Mouse (Mus musculus) neural tube, embryonic 12.5 days (tissue): Measurements from ENCODE around the gene Chmp6. TPM values are rescaled to one million over a fixed set of nuclear protein-coding genes. Genes with fewer than 3 reads are reported as not detected.

ENCODE experiments used
- ATAC-seq: fragments of 200-750 bp; cut with Nextera tagmentation; 2 replicates; pipeline ENCODE4 v1.8.0; 2017; ENCODE audit warnings: low read depth, mild to moderate bottlenecking, moderate TSS enrichment, moderate library complexity; ENCODE audit not compliant: low FRiP score
- H3K27ac ChIP-seq: fragments of 300-500 bp; sonication (generic); 2 replicates; pipeline ENCODE4 v1.5.1; 2016
- H3K27me3 ChIP-seq: fragments of 300-500 bp; sonication (generic); replicated peaks from 2 replicates; pipeline ENCODE4 v1.6.1; 2016; ENCODE audit warnings: mild to moderate bottlenecking
- H3K36me3 ChIP-seq: fragments of 300-500 bp; sonication (generic); 2 replicates; pipeline ENCODE4 v1.6.1; 2016; ENCODE audit warnings: mild to moderate bottlenecking
- H3K4me1 ChIP-seq: fragments of 300-500 bp; sonication (generic); 2 replicates; pipeline ENCODE4 v1.6.1; 2016
- H3K4me2 ChIP-seq: fragments of 300-500 bp; sonication (generic); replicated peaks from 2 replicates; pipeline ENCODE4 v1.6.1; 2016; ENCODE audit warnings: mild to moderate bottlenecking
- H3K4me3 ChIP-seq: fragments of 300-500 bp; sonication (generic); 2 replicates; pipeline ENCODE4 v1.5.1; 2016
- H3K9ac ChIP-seq: fragments of 300-500 bp; sonication (generic); 2 replicates; pipeline ENCODE4 v1.6.1; 2016; ENCODE audit warnings: mild to moderate bottlenecking
- H3K9me3 ChIP-seq: fragments of 300-500 bp; sonication (generic); 2 replicates; pipeline ENCODE4 v1.6.1; 2016; ENCODE audit warnings: mild to moderate bottlenecking
- WGBS: fragments of 180-500 bp; shearing (Covaris S2); methylation state at CpG from one replicate; pipeline ENCODE4 v1.1.7; 2016; 5-methylcytosine and 5-hydroxymethylcytosine counted together
- polyA plus RNA-seq: library from polyadenylated mRNA; unstranded; fragments of >200 nt; fragmentation: Nextera tagmentation; extraction: Ambion mirVana; gene quantifications from 2 replicates; pipeline ENCODE4 v1.2.1, GENCODE M21; 2016

The Chmp6 gene
- polyA plus RNA-seq, result 95.6 and 99.4 TPM in 2 replicates

DNA sequence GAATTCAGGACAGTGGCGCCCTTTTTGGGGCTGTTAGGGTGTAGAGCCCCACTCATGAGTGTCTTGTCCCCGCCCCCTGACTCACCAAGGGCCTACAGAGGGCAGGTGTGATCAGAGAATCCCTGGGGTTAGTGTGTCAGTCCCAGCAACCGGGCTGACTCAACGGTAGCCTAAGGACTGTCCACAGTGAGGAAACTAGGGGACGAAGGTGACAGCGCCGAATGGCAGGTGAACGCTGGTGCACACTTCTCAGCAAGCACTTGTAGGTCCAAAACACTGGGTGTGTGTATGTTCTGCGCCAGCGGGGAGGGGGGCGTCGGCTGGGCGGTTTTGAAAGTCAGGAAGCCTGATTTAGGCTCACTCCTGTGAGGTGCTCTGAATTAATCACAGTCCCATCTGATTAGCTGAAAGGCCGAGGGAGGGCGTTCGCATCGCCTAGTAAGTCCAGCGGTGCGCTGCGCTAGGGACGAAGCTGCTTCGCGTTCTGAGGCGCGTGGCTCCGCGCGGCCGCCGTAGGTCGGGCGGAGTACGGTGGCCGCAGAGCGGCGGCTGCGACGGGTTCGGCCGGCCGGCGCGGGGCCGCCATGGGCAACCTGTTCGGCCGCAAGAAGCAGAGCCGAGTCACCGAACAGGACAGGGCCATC lies at the start of gene Chmp6:
Chmp6 (plus strand) TSS at position 151 of the 644 bp plus-strand sequence.
- peak within 1 kb of the TSS; percentile 94 for H3K9ac ChIP-seq
- no peaks in the 10 kb centered on the region for H3K27me3 ChIP-seq
- H3K4me2 ChIP-seq, result peak within 1 kb of the TSS; percentile 88
- peak within 1 kb of the TSS; percentile 94 for H3K4me3 ChIP-seq
- H3K36me3 ChIP-seq, result peaks cover 28% of the 10 kb centered on the region
- peak within 1 kb of the TSS; percentile 29; the same call in 1 of the 2 replicates for H3K27ac ChIP-seq
- H3K9me3 ChIP-seq, result no peaks in the 10 kb centered on the region
- under 1% methylated on average over 48 of the region's 48 CpGs for WGBS
- peaks cover 24% of the 10 kb centered on the region for H3K4me1 ChIP-seq
- ATAC-seq, result peak; percentile 66

DNA sequence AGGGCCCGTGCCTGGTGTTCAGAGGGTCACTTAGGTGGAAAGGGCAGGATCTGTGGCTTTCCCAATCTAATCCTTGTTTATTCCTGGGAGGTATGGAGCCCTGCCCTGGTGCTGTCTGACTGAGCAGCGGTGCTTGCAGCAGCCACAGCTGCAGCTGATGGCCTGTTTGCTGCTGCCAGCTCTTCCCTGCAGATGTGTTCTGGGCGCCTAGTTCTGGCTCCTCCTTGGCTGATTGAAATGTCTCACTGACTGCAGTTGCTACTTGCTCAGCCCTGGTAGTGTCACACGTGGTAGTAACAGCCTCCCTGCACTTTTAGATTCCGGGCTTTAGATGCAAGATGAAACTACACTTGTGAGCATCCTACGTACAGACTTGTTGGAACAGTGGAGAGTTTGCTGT lies 46.4 kb upstream of the Chmp6 start:
- no peak for ATAC-seq
- H3K4me1 ChIP-seq, result 0 out of 2 replicates have a peak, but pooled peaks cover 12% of the 10 kb centered on the region
- WGBS, result 87% methylated on average over 6 of the region's 6 CpGs
- H3K4me3 ChIP-seq, result no peak overlapping the region
- H3K4me2 ChIP-seq, result no peak overlapping the region
- peaks cover 47% of the 10 kb centered on the region for H3K36me3 ChIP-seq
- H3K27me3 ChIP-seq, result no peaks in the 10 kb centered on the region
- H3K9me3 ChIP-seq, result no peaks in the 10 kb centered on the region
- no peak overlapping the region for H3K27ac ChIP-seq
- H3K9ac ChIP-seq, result no peak overlapping the region

DNA sequence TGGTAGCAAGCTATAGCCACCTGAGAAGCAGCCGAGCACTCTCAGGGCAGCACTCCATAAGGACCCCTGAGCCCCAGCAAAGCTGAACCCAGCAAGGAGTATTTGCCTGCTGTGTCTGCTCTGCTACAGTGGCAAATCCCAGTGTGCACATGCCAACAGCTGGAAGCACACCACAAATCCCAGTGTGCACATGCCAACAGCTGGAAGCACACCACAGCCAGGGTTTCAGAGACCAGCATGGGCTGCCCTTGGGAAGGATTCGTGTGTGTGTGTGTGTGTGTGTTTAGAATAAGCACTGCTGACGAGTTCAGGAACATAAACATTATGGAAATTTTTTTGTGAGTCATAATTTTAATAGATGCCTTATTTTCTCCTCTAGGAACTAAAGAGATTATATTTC lies 45.1 kb upstream of the Chmp6 start:
- Histone ChIP-seq H3K36me3 (peaks cover 52% of the 10 kb centered on the region), H3K9ac (no peak overlapping the region), H3K4me2 (no peak overlapping the region), H3K27ac (no peak overlapping the region), H3K4me1 (0 out of 2 replicates have a peak, but pooled peaks cover 4% of the 10 kb centered on the region), H3K9me3 (no peaks in the 10 kb centered on the region), H3K4me3 (no peak overlapping the region), H3K27me3 (no peaks in the 10 kb centered on the region)
- WGBS, result 85% methylated on average over 3 of the region's 3 CpGs
- no peak for ATAC-seq

DNA sequence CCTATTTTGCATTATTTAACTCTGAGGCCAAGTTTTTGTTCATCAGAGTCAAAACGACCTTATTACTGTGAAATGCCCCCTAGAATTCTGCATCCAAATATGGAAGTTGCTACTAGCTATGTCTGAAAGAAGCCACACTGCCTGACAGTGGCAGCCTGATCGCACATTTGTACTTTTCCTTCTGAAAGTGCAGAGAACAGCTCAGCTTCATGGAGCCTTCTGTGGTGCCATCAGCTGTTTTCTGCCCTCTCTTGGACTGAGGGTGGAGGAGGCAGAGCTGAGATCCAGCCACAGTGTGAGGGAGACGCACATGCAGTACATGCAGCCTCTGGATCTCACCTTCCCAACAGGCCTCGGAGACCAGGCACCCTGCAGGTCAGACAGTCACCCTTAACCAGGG lies 44.7 kb upstream of the Chmp6 start:
- WGBS, result 90% methylated on average over 4 of the region's 4 CpGs
- Histone ChIP-seq H3K27ac (no peak overlapping the region), H3K4me3 (no peak overlapping the region), H3K36me3 (peaks cover 56% of the 10 kb centered on the region), H3K27me3 (no peaks in the 10 kb centered on the region), H3K9me3 (no peaks in the 10 kb centered on the region), H3K4me1 (0 out of 2 replicates have a peak, but pooled peaks cover under 1% of the 10 kb centered on the region), H3K4me2 (no peak overlapping the region), H3K9ac (no peak overlapping the region)
- no peak for ATAC-seq

DNA sequence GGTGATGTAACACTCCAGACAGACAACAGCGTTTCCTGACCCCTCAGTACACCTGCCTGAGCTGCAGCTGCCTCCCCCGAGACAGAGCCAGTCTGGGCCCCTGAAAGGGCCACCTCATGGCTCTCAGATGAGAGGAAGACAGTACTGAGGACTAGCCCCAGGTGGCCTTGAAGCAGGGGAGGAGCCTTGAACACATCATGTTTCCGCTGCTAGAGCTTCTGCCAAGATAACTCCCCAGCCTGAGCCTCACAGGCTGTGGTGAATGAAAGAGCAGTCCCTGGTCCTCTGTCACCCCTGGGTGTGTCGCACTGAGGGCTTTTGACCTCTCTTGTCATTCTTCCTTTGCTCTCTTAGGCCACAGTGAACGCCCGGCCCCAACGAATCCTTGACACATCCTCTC lies 42.1 kb upstream of the Chmp6 start:
- H3K4me2 ChIP-seq, result no peak overlapping the region
- ATAC-seq, result no peak
- no peaks in the 10 kb centered on the region for H3K4me1 ChIP-seq
- no peaks in the 10 kb centered on the region for H3K27me3 ChIP-seq
- H3K9ac ChIP-seq, result no peak overlapping the region
- peaks cover 63% of the 10 kb centered on the region for H3K36me3 ChIP-seq
- H3K4me3 ChIP-seq, result no peak overlapping the region
- H3K27ac ChIP-seq, result no peak overlapping the region
- H3K9me3 ChIP-seq, result no peaks in the 10 kb centered on the region
- 89% methylated on average over 7 of the region's 7 CpGs for WGBS

DNA sequence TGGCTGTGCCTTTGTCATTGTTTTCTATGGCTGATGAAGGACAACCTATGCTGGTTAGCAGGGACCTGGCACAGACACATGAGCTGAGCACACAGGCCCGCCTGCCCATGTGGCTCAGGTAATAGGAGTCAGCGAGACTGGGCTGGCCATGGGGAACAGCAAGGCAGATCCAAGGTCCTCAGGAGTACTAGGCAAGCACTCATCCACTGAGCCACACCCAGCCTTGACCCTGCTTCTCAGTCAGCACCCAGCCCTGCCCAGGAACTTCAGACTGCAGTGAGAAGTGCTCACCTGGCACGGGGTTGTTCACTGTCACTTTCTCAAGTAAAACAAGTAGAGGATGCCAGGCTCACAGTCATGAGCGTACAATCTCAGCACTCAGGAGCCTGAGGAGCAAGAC lies 39.6 kb upstream of the Chmp6 start:
- Histone ChIP-seq H3K9ac (no peak overlapping the region), H3K4me3 (no peak overlapping the region), H3K27ac (no peak overlapping the region), H3K4me1 (no peaks in the 10 kb centered on the region), H3K9me3 (no peaks in the 10 kb centered on the region), H3K4me2 (no peak overlapping the region), H3K27me3 (no peaks in the 10 kb centered on the region), H3K36me3 (peaks cover 73% of the 10 kb centered on the region)
- no peak for ATAC-seq
- whole genome bisulfite sequencing, result 93% methylated on average over 4 of the region's 4 CpGs

DNA sequence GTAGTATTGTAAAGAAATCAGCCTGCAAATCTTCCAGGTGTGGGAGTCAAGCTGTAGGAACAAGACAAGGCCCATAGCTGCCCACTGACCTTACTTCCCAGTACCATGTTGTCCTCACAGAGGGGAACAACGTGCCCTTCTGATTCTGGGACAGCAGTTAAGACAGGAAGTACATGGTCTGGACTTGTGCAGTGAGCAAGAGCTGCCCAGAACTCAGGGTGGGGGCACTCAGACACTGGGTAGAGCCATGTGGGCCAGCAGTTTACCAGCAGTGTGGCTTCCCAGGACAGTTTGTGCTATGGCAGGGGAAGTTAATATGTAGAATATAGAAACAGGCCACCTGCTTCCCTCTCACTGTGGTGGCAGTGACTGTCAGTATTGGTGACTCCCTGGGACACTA lies 38.4 kb upstream of the Chmp6 start:
- no peaks in the 10 kb centered on the region for H3K27me3 ChIP-seq
- H3K27ac ChIP-seq, result no peak overlapping the region
- peaks cover 72% of the 10 kb centered on the region for H3K36me3 ChIP-seq
- no peak for ATAC-seq
- no peak overlapping the region for H3K4me3 ChIP-seq
- no peaks in the 10 kb centered on the region for H3K9me3 ChIP-seq
- H3K4me2 ChIP-seq, result no peak overlapping the region
- no peak overlapping the region for H3K9ac ChIP-seq
- 77% methylated on average over 1 of the region's 1 CpGs for WGBS
- no peaks in the 10 kb centered on the region for H3K4me1 ChIP-seq

DNA sequence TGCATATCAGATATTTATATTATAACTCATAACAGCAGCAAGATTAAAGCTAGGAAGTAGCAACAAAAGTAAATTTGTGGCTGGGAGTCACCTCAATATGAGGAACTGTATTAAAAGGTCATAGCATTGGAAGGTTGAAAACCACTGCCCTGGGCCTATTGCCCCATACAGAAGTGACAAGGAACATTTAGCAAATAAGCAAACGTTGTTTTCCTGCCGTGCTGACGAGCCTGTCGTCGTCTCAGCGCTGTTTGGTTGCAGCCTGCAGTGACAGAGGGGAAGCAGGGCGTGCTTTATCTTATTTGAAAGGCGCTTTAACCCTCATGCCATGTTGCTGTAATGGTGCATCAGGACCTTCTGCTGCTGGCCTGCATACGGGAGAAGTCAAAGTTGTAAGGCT lies 37.6 kb upstream of the Chmp6 start:
- no peak overlapping the region for H3K4me2 ChIP-seq
- H3K36me3 ChIP-seq, result peaks cover 74% of the 10 kb centered on the region
- 88% methylated on average over 9 of the region's 9 CpGs for whole genome bisulfite sequencing
- H3K9me3 ChIP-seq, result no peaks in the 10 kb centered on the region
- no peak overlapping the region for H3K4me3 ChIP-seq
- H3K27ac ChIP-seq, result no peak overlapping the region
- no peaks in the 10 kb centered on the region for H3K4me1 ChIP-seq
- no peaks in the 10 kb centered on the region for H3K27me3 ChIP-seq
- H3K9ac ChIP-seq, result no peak overlapping the region
- ATAC-seq, result no peak

DNA sequence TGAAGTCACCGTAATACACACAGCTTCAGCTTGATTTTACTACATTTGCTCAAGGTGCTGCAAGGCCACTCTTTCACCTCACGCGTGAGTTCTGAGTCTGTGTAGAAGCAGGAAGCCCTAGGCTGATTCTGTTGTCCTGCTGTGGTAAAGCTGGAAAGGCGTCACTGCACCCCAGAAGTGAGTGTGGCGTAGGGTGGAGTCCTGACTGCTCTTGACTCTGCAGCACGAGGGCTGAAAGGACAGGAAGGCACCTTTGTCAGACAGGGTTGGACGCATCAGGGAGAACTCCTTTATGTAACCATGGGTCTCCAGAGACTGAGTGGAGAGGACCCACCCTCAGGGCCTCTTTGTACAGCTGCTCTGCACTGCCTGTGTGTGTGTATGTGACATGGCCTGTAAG lies 36.1 kb upstream of the Chmp6 start:
- Histone ChIP-seq H3K9ac (no peak overlapping the region), H3K27me3 (no peaks in the 10 kb centered on the region), H3K4me3 (no peak overlapping the region), H3K9me3 (no peaks in the 10 kb centered on the region), H3K36me3 (peaks cover 65% of the 10 kb centered on the region), H3K27ac (no peak overlapping the region), H3K4me1 (no peaks in the 10 kb centered on the region), H3K4me2 (no peak overlapping the region)
- 91% methylated on average over 7 of the region's 7 CpGs for WGBS
- no peak for ATAC-seq

DNA sequence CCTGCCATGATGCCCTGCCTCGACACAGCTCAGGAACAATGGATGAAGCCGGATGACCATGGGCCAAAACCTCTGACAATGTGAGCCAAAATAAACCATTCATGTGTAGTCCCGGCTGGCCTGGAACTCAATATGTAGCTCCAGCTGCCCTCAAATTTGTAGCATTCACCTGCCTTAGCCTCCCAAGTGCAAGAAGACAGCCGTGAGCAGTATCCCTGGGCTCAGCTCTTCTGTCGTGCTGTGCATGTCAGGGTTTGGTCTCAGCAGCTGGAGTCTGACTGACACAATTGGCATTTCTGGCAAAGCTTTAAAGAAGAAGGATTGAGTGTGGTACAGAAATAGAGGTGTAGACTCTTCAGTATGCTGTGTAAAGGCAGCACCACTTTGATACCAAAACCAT lies 33.7 kb upstream of the Chmp6 start:
- peaks cover 46% of the 10 kb centered on the region for H3K36me3 ChIP-seq
- no peak for ATAC-seq

DNA sequence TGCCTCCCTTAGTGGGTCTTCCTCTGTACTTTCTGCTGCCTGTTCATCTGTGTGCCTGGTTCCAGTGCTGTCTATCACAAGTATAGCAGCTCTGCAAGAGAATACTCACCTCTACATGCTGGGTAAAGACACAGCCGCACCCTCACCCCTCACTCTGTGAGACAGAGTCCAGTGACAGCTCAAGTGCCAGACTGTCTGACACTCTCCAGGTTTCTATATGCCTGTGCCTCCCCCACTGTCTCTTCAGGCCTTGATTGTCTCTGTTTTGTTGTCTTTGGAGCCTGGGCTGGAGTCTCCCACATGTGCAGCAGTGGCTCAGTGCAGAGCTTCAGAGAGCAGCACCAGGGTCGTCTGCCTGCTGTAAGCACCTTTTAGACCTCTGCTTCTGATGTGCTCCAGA lies 29.6 kb upstream of the Chmp6 start:
- H3K9me3 ChIP-seq, result no peaks in the 10 kb centered on the region
- H3K4me3 ChIP-seq, result no peak overlapping the region
- WGBS, result 85% methylated on average over 2 of the region's 2 CpGs
- no peaks in the 10 kb centered on the region for H3K4me1 ChIP-seq
- H3K36me3 ChIP-seq, result peaks cover 58% of the 10 kb centered on the region
- H3K27ac ChIP-seq, result no peak overlapping the region
- no peaks in the 10 kb centered on the region for H3K27me3 ChIP-seq
- H3K4me2 ChIP-seq, result no peak overlapping the region
- ATAC-seq, result no peak
- no peak overlapping the region for H3K9ac ChIP-seq

More for the DNA sequence above, 33.7 kb upstream of the Chmp6 start:
- Histone ChIP-seq H3K9ac (no peak overlapping the region), H3K4me2 (no peak overlapping the region), H3K9me3 (no peaks in the 10 kb centered on the region), H3K4me1 (no peaks in the 10 kb centered on the region), H3K27ac (no peak overlapping the region), H3K4me3 (no peak overlapping the region), H3K27me3 (no peaks in the 10 kb centered on the region)
- WGBS, result 95% methylated on average over 5 of the region's 5 CpGs

DNA sequence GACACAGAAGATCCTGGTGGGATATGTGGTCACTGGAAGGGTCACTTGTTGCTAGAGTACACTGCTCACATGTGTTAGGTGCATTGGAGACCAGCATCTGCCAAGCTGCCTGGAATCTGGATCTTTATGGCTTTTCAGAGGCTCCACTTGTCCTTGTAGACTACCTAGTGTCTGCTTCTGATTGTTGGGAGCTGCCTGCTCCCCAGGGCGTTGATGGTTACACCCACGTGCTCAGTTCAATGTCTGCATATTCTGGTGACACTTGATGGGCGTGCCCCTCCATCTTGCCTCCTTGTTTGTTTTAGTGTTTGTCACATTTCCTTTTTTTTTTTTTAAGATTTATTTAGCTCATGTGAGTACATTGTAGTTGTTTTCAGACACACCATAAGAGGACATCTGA lies 23.3 kb upstream of the Chmp6 start:
- no peak for ATAC-seq
- Histone ChIP-seq H3K9ac (no peak overlapping the region), H3K36me3 (peaks cover 77% of the 10 kb centered on the region), H3K4me1 (peaks cover 4% of the 10 kb centered on the region; the same call in 1 of the 2 replicates), H3K27me3 (no peaks in the 10 kb centered on the region), H3K9me3 (no peaks in the 10 kb centered on the region), H3K4me2 (no peak overlapping the region), H3K4me3 (no peak overlapping the region), H3K27ac (no peak overlapping the region)
- WGBS, result 93% methylated on average over 3 of the region's 3 CpGs

DNA sequence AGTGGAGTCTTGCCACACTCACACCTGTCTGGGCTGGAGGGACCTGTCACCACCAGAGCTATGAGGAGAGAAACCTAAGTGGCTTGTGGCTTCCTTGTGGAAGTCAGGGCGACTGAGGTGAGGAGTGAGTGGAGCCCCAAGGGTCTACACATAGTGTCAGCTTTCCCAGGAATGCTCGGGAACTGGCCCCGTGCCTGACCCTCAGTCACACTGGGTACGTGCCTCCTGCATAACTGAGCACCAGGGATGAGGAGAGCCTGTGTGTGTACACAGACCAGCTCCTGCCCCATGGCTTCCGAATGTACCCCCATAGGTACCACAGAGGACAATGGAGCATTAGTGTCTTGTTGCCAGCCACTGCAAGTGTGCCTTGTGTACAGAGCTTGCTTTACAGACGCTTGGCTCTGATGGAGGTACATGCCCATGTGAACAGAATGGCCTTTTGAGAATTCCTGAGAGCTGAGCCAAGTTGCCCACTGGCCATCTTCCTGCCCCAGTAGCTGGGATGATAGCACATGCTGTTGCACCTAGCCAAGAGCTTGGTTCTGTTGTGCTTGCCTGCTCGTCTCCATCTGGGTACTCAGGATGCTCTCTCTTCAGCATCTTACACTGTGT lies 21.5 kb upstream of the Chmp6 start:
- WGBS, result 95% methylated on average over 7 of the region's 7 CpGs
- H3K9ac ChIP-seq, result no peak overlapping the region
- no peaks in the 10 kb centered on the region for H3K27me3 ChIP-seq
- H3K4me2 ChIP-seq, result no peak overlapping the region
- ATAC-seq, result no peak
- no peak overlapping the region for H3K27ac ChIP-seq
- peaks cover 15% of the 10 kb centered on the region for H3K4me1 ChIP-seq
- H3K36me3 ChIP-seq, result peaks cover 64% of the 10 kb centered on the region
- no peaks in the 10 kb centered on the region for H3K9me3 ChIP-seq
- H3K4me3 ChIP-seq, result no peak overlapping the region
